Mouse (Mus musculus): ENCODE results near the gene Cuzd1. TPM values are rescaled to one million over a fixed set of nuclear protein-coding genes. Genes with fewer than 3 reads are reported as not detected.

Gene Cuzd1
- not detected for polyA plus RNA-seq (2017; shearing (Covaris generic))

GRCm38 (mm10) chr7:131322192-131322591 is at the start of gene Cuzd1:
TSS of gene Cuzd1 (minus strand) at chr7:131322292.
- no peak for ATAC-seq

DNA sequence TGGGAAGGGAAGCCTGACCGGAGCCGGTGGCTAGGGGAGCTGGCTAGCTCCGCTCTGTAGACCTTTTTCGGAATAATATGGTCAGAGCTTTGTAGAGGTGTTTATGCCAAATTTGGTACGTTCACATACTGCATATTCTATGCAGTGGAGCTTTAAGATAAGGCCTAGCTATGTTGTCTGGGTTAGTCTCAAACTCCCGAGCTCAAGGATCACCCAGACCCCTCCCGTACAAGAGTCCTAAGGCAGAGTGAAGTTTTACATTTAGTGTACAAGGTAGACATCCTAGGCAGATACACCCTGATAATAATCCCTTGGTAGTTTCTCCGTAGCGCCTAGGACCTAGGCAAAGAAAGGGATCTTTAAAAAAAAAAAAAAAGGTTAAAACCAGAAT is 49.4 kb upstream of the Cuzd1 start:
- peak; percentile 1 for ATAC-seq

DNA sequence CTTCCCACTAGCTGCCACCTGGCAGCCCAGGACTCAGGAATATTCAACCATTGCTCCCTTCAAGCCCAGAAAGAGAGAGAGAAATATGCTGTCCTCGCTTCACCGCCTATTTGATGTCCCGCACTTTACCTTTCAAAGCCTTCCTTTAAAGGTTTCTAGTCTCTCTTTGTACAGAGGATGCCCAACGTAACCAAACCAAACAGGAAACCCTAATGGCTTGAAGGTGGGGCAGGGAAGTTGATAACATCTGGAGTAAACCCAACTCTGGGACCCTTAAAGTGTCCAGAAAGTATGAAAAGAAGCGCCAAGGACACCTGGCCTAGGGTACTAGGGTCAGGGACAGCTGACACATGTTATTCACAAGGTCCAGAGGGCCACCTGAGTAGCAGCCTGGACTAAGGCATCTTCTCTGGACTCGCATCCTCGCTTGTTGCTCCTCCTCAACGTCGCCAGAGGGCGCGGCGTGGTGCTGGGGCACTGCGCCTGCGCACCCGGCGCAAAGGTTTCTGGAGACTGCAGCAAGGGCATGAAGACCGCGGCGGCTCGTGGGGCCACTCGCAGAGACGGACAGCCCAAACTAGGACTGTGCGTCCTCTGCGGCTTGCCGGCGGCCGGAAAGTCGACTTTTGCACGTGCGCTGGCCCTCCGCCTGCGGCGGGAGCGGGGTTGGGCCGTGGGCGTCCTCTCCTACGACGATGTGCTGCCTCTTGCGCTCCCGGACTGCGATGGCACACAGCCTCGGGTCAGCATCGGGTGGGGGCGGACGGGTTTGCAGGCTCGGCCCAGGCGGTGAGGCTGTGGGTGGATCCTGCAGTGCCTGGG is 48.8 kb upstream of the Cuzd1 start, which contains the start of gene Pstk:
Gene Pstk, plus strand, starts transcription at position 494 of the 822 bp plus-strand sequence.
- peak; percentile 88 for ATAC-seq

GRCm38 (mm10) chr7:131364131-131364530 is 42.0 kb upstream of the Cuzd1 start:
- ATAC-seq, result no peak

- ATAC-seq, result peak; percentile 91
Measured at GRCm38 (mm10) chr7:131362615-131363300, 40.7 kb upstream of the Cuzd1 start, which contains the start of gene 2310057M21Rik. TSS of gene 2310057M21Rik (minus strand) at chr7:131362759.

DNA sequence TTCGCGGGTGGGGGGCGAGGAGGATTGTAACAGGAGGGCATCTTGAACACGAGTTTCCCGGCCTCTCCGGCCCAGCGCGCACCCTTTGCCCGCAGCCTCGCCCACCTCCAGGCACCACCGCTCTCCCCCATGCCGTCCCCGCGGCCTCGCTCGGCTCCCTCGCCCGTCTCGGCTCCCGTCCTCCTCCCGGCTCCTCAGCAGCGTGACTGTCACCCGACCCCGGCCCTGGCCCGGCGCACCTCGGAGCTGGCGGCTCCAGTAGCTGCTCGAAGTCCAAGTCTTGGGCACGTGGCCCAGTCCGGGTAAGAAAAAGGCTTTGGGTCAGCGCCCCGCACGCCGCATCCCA is 40.1 kb upstream of the Cuzd1 start:
- peak; percentile 47 for ATAC-seq

- ATAC-seq, result no peak
Measured at GRCm38 (mm10) chr7:131356105-131356504, 34.0 kb upstream of the Cuzd1 start.

GRCm38 (mm10) chr7:131345856-131346541 is 23.9 kb upstream of the Cuzd1 start:
- ATAC-seq, result no peak

- ATAC-seq, result no peak
Measured at GRCm38 (mm10) chr7:131337502-131338068, 15.5 kb upstream of the Cuzd1 start.

- ATAC-seq, result no peak
Measured at GRCm38 (mm10) chr7:131333564-131333963, 11.5 kb upstream of the Cuzd1 start, which contains the start of gene Fam24a. TSS of gene Fam24a (plus strand) at chr7:131333864.

DNA sequence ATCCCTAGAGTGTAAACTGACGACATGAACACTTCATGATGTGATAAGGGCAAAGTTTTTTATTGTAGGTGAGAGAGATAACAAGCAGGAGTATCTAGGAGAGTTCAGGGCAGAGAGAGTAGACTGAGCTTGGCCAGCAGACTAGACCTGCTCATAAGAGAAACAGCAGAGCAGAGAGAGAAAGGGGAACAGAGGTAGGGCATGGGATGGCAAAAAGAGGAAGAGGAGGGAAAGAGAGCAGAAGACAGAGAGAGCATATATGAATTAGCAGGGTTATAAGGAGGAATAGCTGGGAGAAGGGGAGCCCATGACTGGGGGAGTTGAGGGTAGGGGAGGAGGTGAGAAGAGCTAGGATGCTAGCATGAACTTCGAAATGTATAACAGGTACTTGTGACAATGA is 9.6 kb upstream of the Cuzd1 start:
- no peak for ATAC-seq

DNA sequence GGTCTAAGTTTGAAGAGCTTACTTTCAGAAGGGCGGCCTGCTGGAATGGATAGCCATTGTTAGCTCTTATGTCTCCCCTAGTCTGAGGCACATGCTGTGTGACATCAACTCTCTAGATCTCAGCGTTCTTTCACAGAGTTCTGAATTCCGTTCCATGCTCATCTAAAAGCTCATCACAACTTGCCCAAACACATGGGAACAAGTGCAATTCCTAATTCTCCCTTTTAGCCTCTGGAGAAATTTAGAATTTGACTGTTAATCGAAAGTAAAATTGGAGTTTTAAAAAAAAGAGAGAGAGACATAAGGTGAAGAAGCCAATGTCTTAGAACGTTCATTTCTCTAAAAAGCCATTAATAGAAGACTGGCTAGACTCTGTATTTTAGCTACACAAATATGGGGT is 7.3 kb upstream of the Cuzd1 start, which contains the start of gene Fam24b:
Gene Fam24b, minus strand, starts transcription at position 101 of the 400 bp plus-strand sequence.
- ATAC-seq, result no peak

DNA sequence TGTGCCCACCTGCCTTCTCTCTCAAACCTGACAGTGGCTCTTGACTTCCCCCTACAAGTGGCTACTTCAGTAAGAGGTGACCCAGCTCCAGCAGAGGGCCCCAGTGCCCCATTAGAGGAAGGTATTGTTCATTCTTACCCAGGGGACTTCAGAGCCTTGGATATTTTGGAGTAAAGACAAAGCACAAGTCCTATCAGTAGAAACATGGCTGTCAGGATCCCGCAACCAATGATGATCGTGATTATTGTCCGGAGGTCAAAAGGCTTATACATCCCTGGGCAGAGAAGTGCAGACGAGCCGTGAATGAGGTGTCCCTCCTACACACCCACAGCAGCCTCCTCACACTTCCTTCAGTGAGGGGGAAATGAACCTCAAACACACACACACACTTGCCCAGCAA is 5.0 kb upstream of the Cuzd1 start:
- no peak for ATAC-seq

DNA sequence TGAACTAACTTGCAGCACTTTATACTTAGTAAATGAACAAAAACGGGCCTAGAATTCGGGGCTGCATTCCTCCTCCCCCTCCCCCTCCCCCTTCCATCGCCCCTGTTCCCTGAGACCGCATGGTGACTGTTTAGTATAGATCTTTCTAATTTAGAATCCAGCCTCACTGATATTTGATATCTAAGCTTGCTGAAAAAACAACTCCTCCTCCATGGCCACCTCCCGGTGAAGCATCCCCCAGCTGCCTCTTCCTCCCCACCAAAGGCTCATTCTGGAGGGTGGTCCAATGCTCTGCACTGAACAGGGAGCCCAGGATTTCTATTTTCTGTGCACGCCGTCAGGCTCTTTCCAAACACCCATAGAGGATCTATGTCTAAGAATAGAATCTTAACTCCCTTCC is 3.8 kb downstream of the Cuzd1 start:
- ATAC-seq, result no peak

- ATAC-seq, result no peak
Measured at GRCm38 (mm10) chr7:131317587-131317986, 4.5 kb downstream of the Cuzd1 start.

DNA sequence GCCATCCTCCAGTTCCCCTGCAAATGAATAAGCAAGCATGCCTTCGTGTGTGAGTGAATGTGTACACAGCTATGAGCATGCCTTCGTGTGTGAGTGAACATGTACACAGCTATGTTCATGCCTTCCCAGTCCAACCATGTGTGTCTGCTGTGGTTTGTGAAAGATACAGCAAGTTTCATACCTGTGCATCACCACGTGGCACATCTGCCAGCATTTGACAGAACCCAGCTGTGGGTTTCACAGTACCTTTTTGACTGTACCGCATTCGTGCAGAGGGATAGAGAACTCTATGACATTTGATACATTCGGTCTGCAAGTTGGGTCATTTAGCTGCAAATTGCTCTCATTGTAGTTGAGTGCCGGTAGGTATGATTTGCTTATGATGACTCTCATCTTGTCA is 7.6 kb downstream of the Cuzd1 start:
- no peak for ATAC-seq

GRCm38 (mm10) chr7:131306733-131307132 is 15.4 kb downstream of the Cuzd1 start:
- no peak for ATAC-seq

- no peak for ATAC-seq
Measured at GRCm38 (mm10) chr7:131303340-131303739, 18.8 kb downstream of the Cuzd1 start.

GRCm38 (mm10) chr7:131297151-131297550 is 24.9 kb downstream of the Cuzd1 start:
- ATAC-seq, result no peak

DNA sequence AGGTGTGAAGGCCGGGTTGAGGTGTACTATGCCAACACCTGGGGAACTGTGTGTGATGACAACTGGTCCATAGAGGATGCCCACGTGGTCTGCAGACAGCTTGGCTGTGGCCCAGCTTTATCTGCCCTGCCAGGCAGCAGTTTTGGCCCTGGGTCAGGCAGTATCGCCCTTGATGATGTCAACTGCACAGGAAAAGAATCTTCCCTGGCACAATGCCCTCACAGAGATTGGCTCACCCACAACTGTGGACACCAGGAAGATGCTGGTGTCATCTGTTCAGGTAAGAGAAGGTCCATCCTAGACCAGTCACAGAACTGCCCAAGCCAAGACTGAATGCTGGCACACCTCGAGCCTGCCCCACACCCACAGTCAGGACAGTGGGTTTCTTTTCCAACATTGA is 56.2 kb downstream of the Cuzd1 start:
- ATAC-seq, result no peak

GRCm38 (mm10) chr7:131264251-131264650 is 57.8 kb downstream of the Cuzd1 start:
- no peak for ATAC-seq

DNA sequence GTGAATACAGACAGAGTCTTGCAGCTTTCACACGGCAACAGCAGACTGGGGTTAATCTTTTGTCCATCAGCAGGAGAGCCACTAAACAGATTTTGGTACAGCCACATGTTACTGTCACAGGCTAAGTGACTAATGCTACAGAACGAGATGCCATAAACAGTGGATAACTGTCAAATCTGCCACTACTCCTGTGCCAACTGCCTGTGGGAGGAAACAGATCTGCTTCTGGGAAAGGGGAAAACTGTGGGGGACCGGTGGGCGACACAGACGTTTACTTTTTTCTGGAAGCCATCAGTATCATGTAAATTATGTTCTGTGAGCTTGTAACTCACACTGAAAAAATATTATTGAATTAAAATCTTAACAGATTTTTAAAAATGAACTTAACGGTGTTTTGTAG is 61.1 kb downstream of the Cuzd1 start:
- ATAC-seq, result no peak

Data from inflammation-experienced regulatory T-cells, adult 6 months (primary cell).